Mouse (Mus musculus) kidney, adult 2 months (tissue): ENCODE data around the gene Gm14399. TPM values are rescaled to one million over a fixed set of nuclear protein-coding genes. Genes with fewer than 3 reads are reported as not detected.
"Not testable (repeated sequence)": the region's sequence is repeated elsewhere in the genome, so short reads cannot be mapped to it uniquely, and the experiment has no call there.

Source experiments
- DNase-seq: peaks from one replicate; pipeline ENCODE4 v3.0.0; 2021
- H3K27ac ChIP-seq: fragments of 200-500 bp; 2 replicates; pipeline ENCODE4 v1.5.1; 2012; ENCODE audit warnings: low read depth, low read length, control low read depth, inconsistent platforms; ENCODE audit not compliant: insufficient read depth
- H3K27me3 ChIP-seq: fragments of 200-500 bp; replicated peaks from 2 replicates; pipeline ENCODE4 v1.6.1; 2012; ENCODE audit warnings: mild to moderate bottlenecking, moderate library complexity, low read length, inconsistent platforms; ENCODE audit not compliant: control insufficient read depth, insufficient read depth
- H3K36me3 ChIP-seq: fragments of 200-500 bp; 2 replicates; pipeline ENCODE4 v1.6.1; 2012; ENCODE audit warnings: mild to moderate bottlenecking, moderate library complexity, low read length, inconsistent platforms; ENCODE audit not compliant: control insufficient read depth, insufficient read depth
- H3K4me1 ChIP-seq: fragments of 200-500 bp; 2 replicates; pipeline ENCODE4 v1.6.1; 2011; ENCODE audit warnings: low read length; ENCODE audit not compliant: control insufficient read depth, insufficient read depth
- H3K4me3 ChIP-seq: fragments of 200-500 bp; 2 replicates; pipeline ENCODE4 v1.5.1; 2011; ENCODE audit warnings: mild to moderate bottlenecking, low read depth, low read length, control low read depth; ENCODE audit not compliant: insufficient read depth
- CTCF ChIP-seq: fragments of 200-500 bp; conservative IDR thresholded peaks from 2 replicates; pipeline ENCODE4 v1.5.1; 2011; ENCODE audit warnings: low read depth, mild to moderate bottlenecking, control low read depth, low read length, moderate library complexity, mixed read lengths; ENCODE audit not compliant: insufficient read depth, insufficient read length
- POLR2A ChIP-seq: fragments of 200-500 bp; IDR thresholded peaks from one replicate; pipeline ENCODE4 v1.6.1; 2011; ENCODE audit warnings: low read depth, low read length, control low read depth
- WGBS: fragments of 180-500 bp; shearing (Covaris S2); methylation state at CpG from one replicate; pipeline ENCODE4 v1.1.7; 2018; 5-methylcytosine and 5-hydroxymethylcytosine counted together
- polyA plus RNA-seq: library from polyadenylated mRNA; depleted of rRNA; stranded (reverse); fragments of >200 nt; gene quantifications from 2 replicates; pipeline ENCODE4 v1.2.3, GENCODE M21; 2012; rRNA removed

Gene Gm14399
- polyA plus RNA-seq: 1.0 and 1.1 TPM in 2 replicates

DNA sequence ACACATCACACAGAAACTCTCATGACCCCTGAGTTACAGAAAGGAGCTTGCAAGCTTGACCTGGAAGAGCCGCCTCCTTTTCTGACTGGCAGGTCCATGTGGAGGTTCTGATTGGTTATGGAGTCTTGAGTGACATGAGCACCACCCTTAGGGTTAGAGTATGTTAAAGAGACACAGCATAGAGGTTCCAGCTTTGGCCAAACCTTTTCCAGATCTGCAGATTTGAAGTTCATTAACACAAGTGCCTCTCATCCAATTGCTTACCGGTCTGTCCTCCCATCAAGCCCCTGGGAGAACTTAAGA is at the start of gene Gm14399:
Gene Gm14399, minus strand, starts transcription at position 20 of the 303 bp plus-strand sequence.
- not testable (repeated sequence) for H3K36me3 ChIP-seq, DNase-seq, H3K4me1 ChIP-seq, H3K27me3 ChIP-seq
- 0% methylated on average over 1 of the region's 2 CpGs for WGBS
- H3K27ac ChIP-seq: peak within 1 kb of the TSS; percentile 9; the same call in 1 of the 2 replicates
- H3K4me3 ChIP-seq: peak within 1 kb of the TSS; percentile 80

DNA sequence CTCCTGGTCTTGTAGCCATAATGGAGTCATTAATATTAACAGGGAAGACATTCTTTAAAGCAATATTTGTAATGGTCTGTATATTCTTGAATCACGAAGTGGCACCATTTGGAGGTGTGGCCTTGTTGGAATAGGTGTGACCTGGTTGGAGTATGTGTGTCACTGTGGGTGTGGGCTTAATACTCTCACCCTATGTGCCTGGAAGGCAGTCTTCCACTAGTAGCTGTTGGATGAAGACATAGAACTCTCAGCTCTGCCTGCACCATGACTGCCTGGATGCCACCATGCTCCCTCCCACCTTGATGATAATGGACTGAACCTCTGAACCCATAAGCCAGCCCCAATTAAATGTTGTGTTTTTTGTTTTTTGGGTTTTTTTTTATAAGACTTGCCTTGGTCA is 37.2 kb upstream of the Gm14399 start:
- DNase-seq, H3K4me3 ChIP-seq, H3K27me3 ChIP-seq, H3K27ac ChIP-seq, H3K4me1 ChIP-seq, H3K36me3 ChIP-seq: not testable (repeated sequence)
- 65% methylated on average over 1 of the region's 1 CpGs for WGBS

DNA sequence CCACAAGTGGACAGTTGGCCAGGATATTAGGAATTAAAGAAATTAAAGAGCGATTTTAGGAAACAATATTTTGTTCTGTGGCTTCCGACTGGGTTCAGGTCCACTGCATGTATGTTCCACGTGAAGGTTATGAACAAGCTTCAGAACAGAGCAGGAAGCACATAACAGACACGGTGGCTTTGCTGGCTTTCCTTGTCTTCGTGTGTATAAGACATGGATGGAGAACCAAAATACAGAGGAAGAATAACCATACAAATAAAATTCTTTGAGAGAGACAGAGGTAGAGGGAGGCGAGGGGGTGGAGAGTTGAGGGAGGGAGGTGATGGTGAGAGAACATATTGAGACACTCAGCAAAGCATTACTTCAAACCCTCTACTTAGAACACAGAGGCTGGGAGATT is 34.5 kb upstream of the Gm14399 start:
- 82% methylated on average over 6 of the region's 6 CpGs for WGBS
- Histone ChIP-seq H3K4me3 (no peak overlapping the region), H3K4me1 (no peaks in the 10 kb centered on the region), H3K27ac (no peak overlapping the region), H3K36me3 (0 out of 2 replicates have a peak, but pooled peaks cover 2% of the 10 kb centered on the region), H3K27me3 (no peaks in the 10 kb centered on the region)
- no peak for DNase-seq
- TF ChIP-seq CTCF (no peak), POLR2A (no peak)

DNA sequence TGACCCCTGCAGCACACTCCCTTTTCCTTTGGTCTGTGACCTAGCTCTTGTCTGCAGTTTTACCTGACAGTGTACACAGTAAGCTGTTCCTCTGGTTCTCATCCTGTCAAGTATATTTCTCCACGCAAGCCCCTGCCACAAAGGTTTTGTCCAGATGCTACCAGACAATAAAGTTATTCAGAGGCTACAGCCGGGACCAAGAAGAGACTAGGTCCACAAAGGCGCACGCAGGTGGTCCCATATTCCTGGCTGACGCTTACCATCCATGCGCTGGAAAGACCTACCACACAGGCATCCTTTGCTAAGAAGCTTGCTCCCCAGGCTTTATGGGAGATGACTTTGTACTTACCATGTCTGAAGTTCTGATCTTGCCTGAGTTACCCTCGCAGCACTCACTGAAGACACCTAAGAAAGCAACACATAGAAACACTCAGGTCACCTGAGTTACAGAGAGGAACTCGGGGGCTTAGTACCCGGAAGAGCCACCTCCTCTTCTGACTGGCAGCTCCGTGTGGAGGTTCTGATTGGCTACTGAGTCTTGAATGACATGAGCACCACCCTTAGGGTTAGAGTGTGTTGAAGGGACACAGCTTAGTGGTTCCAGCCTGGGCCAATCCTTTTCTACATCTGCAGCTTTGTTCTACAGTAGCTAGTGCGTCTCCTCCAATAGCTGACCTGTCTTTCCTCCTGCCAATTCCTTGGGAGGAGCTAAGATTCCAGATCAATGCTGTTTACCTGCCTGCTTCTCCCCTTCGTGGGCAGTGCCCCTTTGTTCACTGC is 33.8 kb upstream of the Gm14399 start, which contains the start of gene Gm14443:
Gene Gm14443, minus strand, starts transcription at position 471 of the 780 bp plus-strand sequence.
- not testable (repeated sequence) for DNase-seq, H3K4me3 ChIP-seq, H3K4me1 ChIP-seq, H3K27me3 ChIP-seq, H3K27ac ChIP-seq, H3K36me3 ChIP-seq
- WGBS: 85% methylated on average over 12 of the region's 12 CpGs

DNA sequence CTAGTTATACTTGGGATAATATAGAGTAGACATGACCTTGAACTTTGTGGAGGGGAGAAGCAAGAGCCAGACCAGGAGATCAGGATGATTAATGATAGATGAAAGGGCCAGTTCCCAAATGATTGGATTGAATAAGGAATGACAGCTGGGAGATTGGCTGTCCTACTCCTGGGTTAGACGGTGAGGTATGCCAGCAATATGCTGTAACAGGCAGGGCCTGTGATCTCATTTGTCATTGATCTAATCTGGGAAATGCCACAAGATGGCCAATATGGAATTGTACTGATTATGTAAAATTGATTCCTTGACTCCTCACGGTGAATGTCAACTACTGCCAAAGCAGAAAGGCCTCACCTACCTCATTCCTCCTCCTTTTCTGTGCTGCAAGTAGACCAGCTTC is 32.2 kb upstream of the Gm14399 start:
- H3K4me3 ChIP-seq, H3K27me3 ChIP-seq, H3K36me3 ChIP-seq, H3K4me1 ChIP-seq, H3K27ac ChIP-seq, DNase-seq: not testable (repeated sequence)
- WGBS: 90% methylated on average over 2 of the region's 2 CpGs

DNA sequence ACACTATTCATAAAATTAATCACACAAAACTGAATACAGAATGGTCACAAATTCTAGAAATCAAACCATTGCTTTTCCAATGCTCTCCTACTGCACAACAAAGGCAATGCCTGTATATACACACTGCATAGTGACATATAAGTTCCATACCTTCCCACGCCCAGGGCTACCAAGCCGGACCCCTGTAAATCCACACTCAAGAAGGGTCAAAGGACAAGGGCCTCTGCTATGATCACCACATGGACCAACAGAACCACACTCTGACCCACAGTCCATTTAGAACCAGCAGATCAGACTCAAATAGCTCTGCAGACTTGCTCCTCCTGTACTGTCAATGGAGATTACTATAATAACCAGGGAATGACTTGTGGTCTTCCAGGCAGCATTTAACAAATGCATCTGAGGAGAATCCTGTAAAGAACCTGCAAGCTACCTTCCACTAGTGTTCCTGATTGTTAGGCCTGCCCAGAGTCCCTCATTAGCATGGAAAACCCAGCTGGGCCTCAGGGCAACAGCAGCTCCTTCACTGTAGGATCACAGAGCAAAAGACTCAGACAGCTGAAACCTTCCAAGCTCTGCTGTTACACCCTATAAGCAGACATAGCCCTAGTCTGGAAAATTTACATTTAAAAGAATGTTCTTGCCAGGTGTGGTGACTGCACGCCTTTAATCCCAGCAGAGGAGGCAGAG is 31.2 kb upstream of the Gm14399 start:
- 93% methylated on average over 3 of the region's 3 CpGs for WGBS
- DNase-seq, H3K4me1 ChIP-seq, H3K36me3 ChIP-seq, H3K27me3 ChIP-seq, H3K4me3 ChIP-seq, H3K27ac ChIP-seq: not testable (repeated sequence)

DNA sequence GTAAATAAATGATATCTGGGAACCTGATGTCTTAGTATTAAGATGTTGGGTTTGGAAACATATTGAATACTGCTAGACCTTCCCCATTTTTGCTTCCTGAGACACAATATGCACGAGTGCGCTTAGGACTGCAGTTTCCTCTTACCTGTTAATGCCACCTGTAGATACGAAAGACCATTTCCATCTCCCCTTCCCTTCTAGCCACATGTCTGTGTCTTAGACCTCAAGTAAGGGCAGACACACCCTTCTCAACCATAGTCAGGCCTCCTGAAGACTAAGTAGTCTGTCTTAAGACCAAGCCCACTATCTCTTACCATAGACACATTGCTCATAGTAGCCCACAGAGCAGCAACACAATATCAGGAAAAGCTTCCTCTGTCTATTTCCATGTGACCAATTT is 30.3 kb upstream of the Gm14399 start:
- H3K4me3 ChIP-seq: no peak overlapping the region
- no peak for DNase-seq
- 0 out of 2 replicates have a peak, but pooled peaks cover 2% of the 10 kb centered on the region for H3K36me3 ChIP-seq
- no peak overlapping the region for H3K27ac ChIP-seq
- H3K27me3 ChIP-seq: no peaks in the 10 kb centered on the region
- H3K4me1 ChIP-seq: no peaks in the 10 kb centered on the region
- WGBS: 92% methylated on average over 3 of the region's 3 CpGs
- TF ChIP-seq POLR2A: no peak
- no peak for TF ChIP-seq CTCF

DNA sequence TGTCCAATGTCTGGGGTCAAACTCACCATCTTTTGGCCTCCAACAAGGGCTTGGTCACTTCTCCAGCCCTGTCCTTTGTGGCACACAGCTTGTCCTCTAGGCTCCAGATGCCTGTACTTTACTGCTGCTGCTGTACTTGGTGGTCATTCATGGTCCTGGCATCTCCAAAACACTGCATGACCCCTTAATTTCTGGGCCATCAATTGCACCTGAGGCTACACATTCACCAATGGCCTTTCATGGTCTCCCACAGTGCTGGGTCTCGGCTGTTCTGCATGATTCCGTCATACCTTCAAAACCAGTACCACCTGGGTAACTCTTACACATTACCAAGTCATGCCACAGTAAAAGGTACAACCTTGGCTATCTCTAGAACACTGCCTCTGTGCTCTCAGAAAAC is 25.1 kb upstream of the Gm14399 start:
- H3K36me3 ChIP-seq, H3K27me3 ChIP-seq, H3K4me1 ChIP-seq, DNase-seq, H3K4me3 ChIP-seq, H3K27ac ChIP-seq: not testable (repeated sequence)
- 94% methylated on average over 2 of the region's 2 CpGs for WGBS

DNA sequence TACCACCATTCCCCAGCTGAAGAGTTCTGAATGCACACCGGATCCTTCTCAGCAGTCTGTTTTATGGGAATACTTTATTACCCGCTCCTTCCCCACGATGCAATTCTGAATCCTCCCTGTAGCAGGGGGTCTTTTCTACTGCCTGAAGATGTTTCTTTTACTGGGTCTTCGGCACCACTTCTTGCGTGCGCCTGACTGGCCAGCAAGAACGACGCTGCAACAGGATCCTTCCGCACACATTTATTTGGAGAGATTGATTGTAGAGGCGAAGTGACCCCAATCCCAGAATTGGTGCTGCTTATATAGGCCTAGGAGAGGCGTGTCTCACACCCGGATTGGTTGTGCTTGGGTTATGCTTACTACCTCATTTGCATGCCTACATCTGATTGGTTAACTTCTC is 23.3 kb upstream of the Gm14399 start:
- H3K27me3 ChIP-seq, H3K27ac ChIP-seq, DNase-seq, H3K4me3 ChIP-seq, H3K4me1 ChIP-seq, H3K36me3 ChIP-seq: not testable (repeated sequence)
- WGBS: 94% methylated on average over 12 of the region's 12 CpGs

DNA sequence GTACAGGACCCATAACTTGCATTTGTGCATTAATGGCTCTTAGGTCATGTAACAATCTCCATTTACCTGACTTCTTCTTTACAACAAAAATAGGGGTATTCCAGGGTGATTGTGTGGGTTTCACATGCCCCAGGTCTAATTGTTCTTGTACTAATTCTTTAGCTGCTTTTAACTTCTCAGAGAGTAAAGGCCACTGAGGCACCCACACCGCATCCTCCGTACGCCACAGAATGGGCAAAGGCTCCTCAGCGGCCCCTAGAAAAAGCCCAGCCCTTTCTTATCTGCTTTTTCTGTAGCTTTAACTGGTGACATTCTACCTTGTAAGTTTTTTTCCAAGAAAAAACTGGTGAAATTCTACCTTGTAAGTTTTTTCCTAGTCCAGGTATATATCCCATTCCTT is 19.6 kb upstream of the Gm14399 start:
- H3K27me3 ChIP-seq, H3K36me3 ChIP-seq: not testable (repeated sequence)
- 91% methylated on average over 4 of the region's 4 CpGs for WGBS

More for the DNA sequence above, 19.6 kb upstream of the Gm14399 start:
- not testable (repeated sequence) for H3K27ac ChIP-seq, H3K4me1 ChIP-seq, DNase-seq, H3K4me3 ChIP-seq
